7 mouse cellular contexts compared by ENCODE assay signal in the genomic region with DNA sequence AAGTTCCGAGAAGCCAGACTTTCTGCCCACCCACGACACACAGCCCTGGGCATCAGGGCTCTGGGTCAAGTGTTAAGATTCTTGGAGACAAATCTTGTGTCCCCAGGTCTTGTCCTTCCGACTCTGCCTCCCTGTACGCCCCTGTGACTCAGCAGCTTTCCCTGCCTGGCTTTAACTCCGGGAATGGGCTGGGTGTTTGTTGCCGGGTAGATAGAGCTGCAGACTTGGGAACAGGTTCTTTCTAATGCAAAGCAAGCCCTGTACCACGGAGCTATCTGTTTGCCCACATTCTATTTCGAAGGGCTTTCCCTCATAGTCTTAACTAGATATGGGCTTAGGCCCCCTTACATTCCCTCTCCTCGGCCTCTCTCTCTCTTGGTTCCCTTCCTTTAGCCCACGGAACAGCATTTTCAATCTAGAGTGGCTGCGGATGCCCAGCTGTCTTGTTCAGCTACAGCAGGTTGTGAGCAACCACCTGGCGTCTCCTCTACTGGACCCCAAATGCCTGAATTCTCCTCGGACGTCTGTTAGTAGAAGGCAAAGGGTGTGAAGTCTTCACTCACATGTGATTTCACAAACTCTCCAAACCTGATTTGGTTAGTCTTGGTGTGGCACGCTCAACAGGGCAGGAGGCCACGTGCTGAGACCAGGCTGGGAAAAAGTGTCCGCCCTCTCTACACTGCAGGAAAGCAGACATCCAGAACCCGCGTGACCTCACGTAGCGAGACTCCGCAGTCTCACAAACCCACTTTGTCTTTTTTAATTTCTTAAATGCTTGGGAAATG. TPM values are rescaled to one million over a fixed set of nuclear protein-coding genes. Genes with fewer than 3 reads are reported as not detected.
DNase-seq lines count a peak whose midpoint lies in the region; ATAC-seq and TF ChIP-seq lines count a peak whose summit lies in the region.

No protein-coding gene starts in this region.

- TF ChIP-seq CTCF in CH12.LX (conservative IDR thresholded peaks at IDR 0.05 in 1 of 2, IDR thresholded peaks at IDR 0.05 in 1 of 2; ENCODE audit: low read depth in 2 of 2, low read length in 2 of 2), result no peak
- no peak for TF ChIP-seq CTCF in embryonic fibroblast, embryonic 13.5 days (IDR thresholded peaks at IDR 0.05; ENCODE audit: borderline replicate concordance, insufficient read depth, low read length)

- in situ Hi-C loops in CH12.LX (cut with MboI; ENCODE audit: low pct_ligation_motif_present, low pct_unique_long_range_greater_than_20kb, low sequenced_read_pairs), result no loop called here

- peak overlapping the region; percentile 80 to 86 (median 84) for H3K4me3 ChIP-seq in CH12.LX (replicated peaks in 1 of 3; ENCODE audit: low read depth in 2 of 3, low read length in 2 of 3, poor library complexity in 1 of 3)
- peak overlapping the region; percentile 78 for H3K4me3 ChIP-seq in embryonic fibroblast, embryonic 13.5 days (ENCODE audit: insufficient read depth, low read length)
- peak overlapping the region; percentile 73 for H3K4me3 ChIP-seq in hindbrain, embryonic 12.5 days
- peak overlapping the region; percentile 96 for H3K4me3 ChIP-seq in liver, embryonic 13.5 days (replicated peaks)
- H3K4me3 ChIP-seq in neural tube, embryonic 12.5 days, result peak overlapping the region; percentile 84

- no peak overlapping the region for H3K27ac ChIP-seq in CH12.LX (ENCODE audit: insufficient read depth, low read depth)
- H3K27ac ChIP-seq in embryonic fibroblast, embryonic 13.5 days (ENCODE audit: insufficient read depth, low read length), result peak overlapping the region; percentile 77
- H3K27ac ChIP-seq in hindbrain, embryonic 12.5 days, result peak overlapping the region; percentile 87
- H3K27ac ChIP-seq in liver, embryonic 13.5 days, result peak overlapping the region; percentile 95
- peak overlapping the region; percentile 67 for H3K27ac ChIP-seq in neural tube, embryonic 12.5 days

- WGBS in hindbrain, embryonic 12.5 days, result 13% methylated on average over 22 of the region's 22 CpGs
- 9% methylated on average over 22 of the region's 22 CpGs for WGBS in liver, embryonic 13.5 days (ENCODE audit: insufficient replicate concordance)
- WGBS in neural tube, embryonic 12.5 days, result 16% methylated on average over 22 of the region's 22 CpGs

- DNase-seq in 3134 (ENCODE audit: extremely low read depth, insufficient read length, low spot score), result peak; percentile 50
- no peak for DNase-seq in CH12.LX (ENCODE audit: extremely low read depth)
- peak; percentile 66 for DNase-seq in liver, embryonic 13.5 days
- no peak for DNase-seq in right cerebral cortex, postnatal 4 days

- peaks cover 2 to 13% of the 10 kb centered on the region in 2 experiments for H3K36me3 ChIP-seq in CH12.LX (replicated peaks in 1 of 2; ENCODE audit: control insufficient read depth in 1 of 2, insufficient read depth in 1 of 2, low read length in 1 of 2)
- H3K36me3 ChIP-seq in hindbrain, embryonic 12.5 days, result no peaks in the 10 kb centered on the region
- no peaks in the 10 kb centered on the region; the same call in 1 of the 2 replicates for H3K36me3 ChIP-seq in liver, embryonic 13.5 days
- H3K36me3 ChIP-seq in neural tube, embryonic 12.5 days, result no peaks in the 10 kb centered on the region

- H3K27me3 ChIP-seq in CH12.LX (replicated peaks), result no peaks in the 10 kb centered on the region
- no peaks in the 10 kb centered on the region for H3K27me3 ChIP-seq in hindbrain, embryonic 12.5 days
- no peaks in the 10 kb centered on the region for H3K27me3 ChIP-seq in liver, embryonic 13.5 days
- H3K27me3 ChIP-seq in neural tube, embryonic 12.5 days (replicated peaks), result no peaks in the 10 kb centered on the region

- peak; percentile 33 for ATAC-seq in hindbrain, embryonic 12.5 days (ENCODE audit: low FRiP score)
- peak; percentile 25 for ATAC-seq in liver, embryonic 13.5 days (ENCODE audit: low read depth)
- ATAC-seq in neural tube, embryonic 12.5 days (ENCODE audit: low FRiP score, low read depth), result peak; percentile 28; the same call in 1 of the 2 replicates

- H3K4me1 ChIP-seq in CH12.LX (ENCODE audit: control insufficient read depth in 1 of 2, insufficient read depth in 2 of 2), result peaks cover 12 to 34% of the 10 kb centered on the region in 2 experiments
- H3K4me1 ChIP-seq in embryonic fibroblast, embryonic 13.5 days (ENCODE audit: control insufficient read depth, insufficient read depth, low read length), result no peaks in the 10 kb centered on the region
- peaks cover 37% of the 10 kb centered on the region for H3K4me1 ChIP-seq in hindbrain, embryonic 12.5 days
- peaks cover 53% of the 10 kb centered on the region for H3K4me1 ChIP-seq in liver, embryonic 13.5 days (replicated peaks)
- peaks cover 37% of the 10 kb centered on the region for H3K4me1 ChIP-seq in neural tube, embryonic 12.5 days

- H3K79me2 ChIP-seq in CH12.LX (replicated peaks; ENCODE audit: control insufficient read depth, extremely low read depth, insufficient read depth, poor library complexity, severe bottlenecking), result peaks cover 29% of the 10 kb centered on the region

- TF ChIP-seq RAD21 in CH12.LX (IDR thresholded peaks at IDR 0.05; ENCODE audit: low read depth, low read length), result no peak

- no peak for TF ChIP-seq POLR2A in CH12.LX (IDR thresholded peaks at IDR 0.05; ENCODE audit: low read depth, low read length)
- TF ChIP-seq POLR2A in embryonic fibroblast, embryonic 13.5 days (IDR thresholded peaks at IDR 0.05; ENCODE audit: low read depth, low read length), result peak; percentile 43; the same call in 1 of the 2 replicates

- dilution Hi-C loops in CH12.LX (cut with MboI; ENCODE audit: extremely low pct_ligation_motif_present, extremely low pct_unique_long_range_greater_than_20kb, low sequenced_read_pairs), result no loop called here

- peaks cover 6% of the 10 kb centered on the region for H3K9me3 ChIP-seq in CH12.LX (replicated peaks; ENCODE audit: low read length)
- H3K9me3 ChIP-seq in hindbrain, embryonic 12.5 days (replicated peaks), result no peaks in the 10 kb centered on the region
- no peaks in the 10 kb centered on the region for H3K9me3 ChIP-seq in liver, embryonic 13.5 days (replicated peaks)
- no peaks in the 10 kb centered on the region for H3K9me3 ChIP-seq in neural tube, embryonic 12.5 days

- TF ChIP-seq EP300 in CH12.LX (IDR thresholded peaks at IDR 0.05; ENCODE audit: low read length), result 0 out of 2 replicates have a peak, but pooled peaks have one; percentile 28

- peak overlapping the region; percentile 63 for H3K4me2 ChIP-seq in CH12.LX (ENCODE audit: insufficient read depth, low read depth, poor library complexity, severe bottlenecking)
- H3K4me2 ChIP-seq in hindbrain, embryonic 12.5 days (replicated peaks), result peak overlapping the region; percentile 81
- H3K4me2 ChIP-seq in liver, embryonic 13.5 days, result peak overlapping the region; percentile 96
- H3K4me2 ChIP-seq in neural tube, embryonic 12.5 days (replicated peaks), result peak overlapping the region; percentile 92

- peak overlapping the region; percentile 30 for H3K9ac ChIP-seq in CH12.LX (ENCODE audit: insufficient read depth, low read depth)
- H3K9ac ChIP-seq in hindbrain, embryonic 12.5 days, result peak overlapping the region; percentile 83
- H3K9ac ChIP-seq in liver, embryonic 13.5 days, result peak overlapping the region; percentile 97
- H3K9ac ChIP-seq in neural tube, embryonic 12.5 days, result peak overlapping the region; percentile 91

TF ChIP-seq in CH12.LX, 34 proteins besides CTCF, POLR2A, EP300 and RAD21:
- TF ChIP-seq ZKSCAN1 (IDR thresholded peaks at IDR 0.05; ENCODE audit: borderline replicate concordance, low read depth, low read length) (no peak), KAT2A (IDR thresholded peaks at IDR 0.05; ENCODE audit: insufficient replicate concordance, low read length) (0 out of 2 replicates have a peak, but pooled peaks have one; percentile 12), MAX (IDR thresholded peaks at IDR 0.05; ENCODE audit: low read length) (peak; percentile 96), USF1 (IDR thresholded peaks at IDR 0.05; ENCODE audit: low read depth, low read length) (peak; percentile 38; the same call in 1 of the 2 replicates), UBTF (IDR thresholded peaks at IDR 0.05; ENCODE audit: low read depth, low read length) (peak; percentile 46; the same call in 1 of the 2 replicates), CHD1 (IDR thresholded peaks at IDR 0.05; ENCODE audit: low read depth, low read length) (0 out of 2 replicates have a peak, but pooled peaks have one; percentile 39), BHLHE40 (IDR thresholded peaks at IDR 0.05; ENCODE audit: low read depth, low read length) (peak; percentile 95), ETS1 (conservative IDR thresholded peaks at IDR 0.05; ENCODE audit: low read depth, low read length) (peak; percentile 29; the same call in 1 of the 2 replicates), MXI1 (IDR thresholded peaks at IDR 0.05; ENCODE audit: low read depth, low read length) (peak; percentile 92), MAFK (IDR thresholded peaks at IDR 0.05; ENCODE audit: insufficient replicate concordance, low read length) (peak; percentile 50; the same call in 1 of the 2 replicates), IRF4 (IDR thresholded peaks at IDR 0.05; ENCODE audit: low read depth, low read length) (peak; percentile 8; the same call in 1 of the 2 replicates), CHD2 (IDR thresholded peaks at IDR 0.05; ENCODE audit: low read length) (no peak), NRF1 (IDR thresholded peaks at IDR 0.05; ENCODE audit: low read depth, low read length) (no peak)
TF ChIP-seq in CH12.LX: peak in this region for 10.

RNA-seq across cellular contexts. Expression of a gene that starts 0.8 kb away (rescaled TPM):
- total RNA-seq in CH12.LX (2012; rRNA removed), result 204 TPM in 2 replicates
- total RNA-seq in CH12.LX (2014; rRNA removed), result 266 and 289 TPM in 2 replicates
- 315 and 330 TPM in 2 replicates for polyA plus RNA-seq in CH12.LX (2012; ENCODE audit: insufficient read length, low read depth)
- polyA plus RNA-seq in embryonic fibroblast, embryonic 13.5 days (2011; ENCODE audit: insufficient read length, low read depth, missing spikeins), result 251 and 268 TPM in 2 replicates
- polyA plus RNA-seq in hindbrain, embryonic 12.5 days (2016; fragmentation: Nextera tagmentation; extraction: Ambion mirVana), result 232 and 233 TPM in 2 replicates
- 153 and 175 TPM in 2 replicates for polyA plus RNA-seq in liver, embryonic 13.5 days (2015; fragmentation: Nextera tagmentation; extraction: Ambion mirVana)
- 221 and 251 TPM in 2 replicates for polyA plus RNA-seq in neural tube, embryonic 12.5 days (2016; fragmentation: Nextera tagmentation; extraction: Ambion mirVana)

RNA-seq across cellular contexts. Expression of a gene that starts 36.4 kb away (rescaled TPM):
- total RNA-seq in CH12.LX (2012; rRNA removed) (98.3 and 102 TPM in 2 replicates), CH12.LX (2014; rRNA removed) (153 and 157 TPM in 2 replicates)
- polyA plus RNA-seq in CH12.LX (2012; ENCODE audit: insufficient read length, low read depth), result 117 and 128 TPM in 2 replicates
- polyA plus RNA-seq in embryonic fibroblast, embryonic 13.5 days (2011; ENCODE audit: insufficient read length, low read depth, missing spikeins), result 269 and 273 TPM in 2 replicates
- polyA plus RNA-seq in hindbrain, embryonic 12.5 days (2016; fragmentation: Nextera tagmentation; extraction: Ambion mirVana), result 172 and 178 TPM in 2 replicates
- polyA plus RNA-seq in liver, embryonic 13.5 days (2015; fragmentation: Nextera tagmentation; extraction: Ambion mirVana), result 53.6 and 69.1 TPM in 2 replicates
- 151 and 153 TPM in 2 replicates for polyA plus RNA-seq in neural tube, embryonic 12.5 days (2016; fragmentation: Nextera tagmentation; extraction: Ambion mirVana)

Comparison
In these comparisons a context has a peak if more than half of its experiments do, and no peak if none do; other contexts are left out.
1. DNase-seq: peak in 3134 (single experiment) and liver, embryonic 13.5 days (single experiment); none in CH12.LX (single experiment) and right cerebral cortex, postnatal 4 days (single experiment).
2. H3K9ac ChIP-seq: peak in every context shown above with its lines; median percentile 97 in liver, embryonic 13.5 days; 91 in neural tube, embryonic 12.5 days; 83 in hindbrain, embryonic 12.5 days; 30 in CH12.LX.
3. Peak in every context shown above with its lines, with median percentiles within 50 percentile points of each other: H3K4me2 ChIP-seq, H3K4me3 ChIP-seq and ATAC-seq.